Mouse (Mus musculus) kidney, postnatal 0 days (tissue): ENCODE measurements around the gene Gabarapl2. TPM values are rescaled to one million over a fixed set of nuclear protein-coding genes. Genes with fewer than 3 reads are reported as not detected.

Source experiments
- ATAC-seq: fragments of 200-750 bp; cut with Nextera tagmentation; replicated peaks from 2 replicates; pipeline ENCODE4 v1.8.0; 2017; ENCODE audit warnings: low read depth, moderate number of reproducible peaks, moderate TSS enrichment, moderate library complexity; ENCODE audit not compliant: low FRiP score
- DNase-seq: peaks from one replicate; pipeline ENCODE4 v3.0.0-alpha.2; 2016; ENCODE audit warnings: low spot score
- H3K27ac ChIP-seq: fragments of 300-500 bp; sonication (generic); 2 replicates; pipeline ENCODE4 v1.5.1; 2014; ENCODE audit warnings: mild to moderate bottlenecking
- H3K27me3 ChIP-seq: fragments of 300-500 bp; sonication (generic); 2 replicates; pipeline ENCODE4 v1.6.1; 2014; ENCODE audit warnings: low read length, mixed read lengths; ENCODE audit not compliant: insufficient read depth
- H3K36me3 ChIP-seq: fragments of 300-500 bp; sonication (generic); 2 replicates; pipeline ENCODE4 v1.6.1; 2014; ENCODE audit warnings: low read length, mixed read lengths; ENCODE audit not compliant: insufficient read depth
- H3K4me1 ChIP-seq: fragments of 300-500 bp; sonication (generic); replicated peaks from 2 replicates; pipeline ENCODE4 v1.6.1; 2014; ENCODE audit warnings: antibody characterized with exemption, low read length, mixed read lengths; ENCODE audit not compliant: insufficient read depth
- H3K4me2 ChIP-seq: fragments of 300-500 bp; sonication (generic); 2 replicates; pipeline ENCODE4 v1.6.1; 2014; ENCODE audit warnings: mild to moderate bottlenecking, low read length, moderate library complexity, mixed read lengths
- H3K4me3 ChIP-seq: fragments of 300-500 bp; sonication (generic); replicated peaks from 2 replicates; pipeline ENCODE4 v1.5.1; 2014; ENCODE audit warnings: low read depth, low read length
- H3K9ac ChIP-seq: fragments of 300-500 bp; sonication (generic); 2 replicates; pipeline ENCODE4 v1.6.1; 2014; ENCODE audit warnings: low read depth, low read length
- H3K9me3 ChIP-seq: fragments of 300-500 bp; sonication (generic); replicated peaks from 2 replicates; pipeline ENCODE4 v1.6.1; 2016; ENCODE audit warnings: low read length, inconsistent platforms, mixed read lengths
- CTCF ChIP-seq: IDR thresholded peaks from 2 replicates; pipeline ENCODE4 v1.5.1; 2016; ENCODE audit warnings: antibody characterized with exemption, low read depth, mild to moderate bottlenecking, moderate library complexity
- WGBS: fragments of 180-500 bp; shearing (Covaris S2); extraction: QIAGEN DNeasy Blood & Tissue Kit; methylation state at CpG from one replicate; pipeline ENCODE4 v1.1.7; 2014; 5-methylcytosine and 5-hydroxymethylcytosine counted together
- polyA plus RNA-seq: library from polyadenylated mRNA; unstranded; fragments of >200 nt; fragmentation: Nextera tagmentation; extraction: Ambion mirVana; gene quantifications from 2 replicates; pipeline ENCODE4 v1.2.1, GENCODE M21; 2015

Gabarapl2 gene
- polyA plus RNA-seq, 1 experiment from 2014 or later: 264 TPM

GRCm38 (mm10) chr8:111920971-111921370 is 19.5 kb upstream of the Gabarapl2 start:
- WGBS: 76% methylated on average over 4 of the region's 4 CpGs
- TF ChIP-seq CTCF: no peak
- H3K27ac ChIP-seq: no peak overlapping the region
- 0 out of 2 replicates have a peak, but pooled peaks cover 3% of the 10 kb centered on the region for H3K36me3 ChIP-seq
- H3K4me3 ChIP-seq: no peak overlapping the region
- H3K4me2 ChIP-seq: no peak overlapping the region
- DNase-seq (no peak), ATAC-seq (no peak)
- no peaks in the 10 kb centered on the region for H3K4me1 ChIP-seq
- no peaks in the 10 kb centered on the region for H3K27me3 ChIP-seq
- no peak overlapping the region for H3K9ac ChIP-seq
- no peaks in the 10 kb centered on the region for H3K9me3 ChIP-seq

GRCm38 (mm10) chr8:111923383-111923804 is 17.1 kb upstream of the Gabarapl2 start:
- DNase-seq (peak; percentile 78), ATAC-seq (0 out of 2 replicates have a peak, but pooled peaks have one; percentile 43)
- Histone ChIP-seq H3K9ac (no peak overlapping the region), H3K4me1 (no peaks in the 10 kb centered on the region), H3K27me3 (no peaks in the 10 kb centered on the region), H3K4me3 (no peak overlapping the region), H3K9me3 (no peaks in the 10 kb centered on the region), H3K36me3 (no peaks in the 10 kb centered on the region), H3K27ac (no peak overlapping the region), H3K4me2 (no peak overlapping the region)
- TF ChIP-seq CTCF: peak; percentile 72
- 23% methylated on average over 10 of the region's 10 CpGs for WGBS

GRCm38 (mm10) chr8:111924976-111925375 is 15.5 kb upstream of the Gabarapl2 start:
- Histone ChIP-seq H3K27me3 (no peaks in the 10 kb centered on the region), H3K4me1 (no peaks in the 10 kb centered on the region), H3K36me3 (no peaks in the 10 kb centered on the region), H3K9me3 (no peaks in the 10 kb centered on the region), H3K27ac (no peak overlapping the region), H3K4me2 (no peak overlapping the region), H3K9ac (no peak overlapping the region), H3K4me3 (no peak overlapping the region)
- no peak for TF ChIP-seq CTCF
- ATAC-seq: no peak
- 71% methylated on average over 7 of the region's 7 CpGs for WGBS
- DNase-seq: no peak

- ATAC-seq: no peak
- Histone ChIP-seq H3K4me3 (no peak overlapping the region), H3K4me2 (no peak overlapping the region), H3K36me3 (no peaks in the 10 kb centered on the region), H3K27ac (no peak overlapping the region), H3K9me3 (no peaks in the 10 kb centered on the region), H3K4me1 (peaks cover 7% of the 10 kb centered on the region; the same call in 1 of the 2 replicates), H3K27me3 (no peaks in the 10 kb centered on the region), H3K9ac (no peak overlapping the region)
- 75% methylated on average over 8 of the region's 8 CpGs for WGBS
- no peak for DNase-seq
- no peak for TF ChIP-seq CTCF
Measured at GRCm38 (mm10) chr8:111929648-111930344, 10.7 kb upstream of the Gabarapl2 start.

GRCm38 (mm10) chr8:111931721-111932120 is 8.8 kb upstream of the Gabarapl2 start:
- Histone ChIP-seq H3K27ac (no peak overlapping the region), H3K9me3 (no peaks in the 10 kb centered on the region), H3K27me3 (no peaks in the 10 kb centered on the region), H3K9ac (no peak overlapping the region), H3K4me2 (no peak overlapping the region), H3K4me3 (no peak overlapping the region), H3K4me1 (peaks cover 7% of the 10 kb centered on the region; the same call in 1 of the 2 replicates), H3K36me3 (no peaks in the 10 kb centered on the region)
- 73% methylated on average over 16 of the region's 16 CpGs for WGBS
- DNase-seq (no peak), ATAC-seq (no peak)
- no peak for TF ChIP-seq CTCF

- Histone ChIP-seq H3K27ac (peak overlapping the region; percentile 47; the same call in 1 of the 2 replicates), H3K4me3 (peak overlapping the region; percentile 58), H3K36me3 (no peaks in the 10 kb centered on the region), H3K4me1 (peaks cover 7% of the 10 kb centered on the region; the same call in 1 of the 2 replicates), H3K27me3 (no peaks in the 10 kb centered on the region), H3K4me2 (peak overlapping the region; percentile 98), H3K9me3 (no peaks in the 10 kb centered on the region), H3K9ac (peak overlapping the region; percentile 59)
- ATAC-seq (peak; percentile 70), DNase-seq (peak; percentile 92)
- 29% methylated on average over 19 of the region's 19 CpGs for WGBS
- TF ChIP-seq CTCF: no peak
Measured at GRCm38 (mm10) chr8:111932580-111933336, 7.7 kb upstream of the Gabarapl2 start.
